Mouse (Mus musculus) lung, postnatal 10 days (tissue): ENCODE measurements around the gene Tmem268.
A peak's percentile ranks its signal among the peaks of the same experiment; 100 is the strongest.

ENCODE experiments used
- DNase-seq: peaks from one replicate; pipeline ENCODE4 v3.0.0; 2021

Tmem268 gene

DNA sequence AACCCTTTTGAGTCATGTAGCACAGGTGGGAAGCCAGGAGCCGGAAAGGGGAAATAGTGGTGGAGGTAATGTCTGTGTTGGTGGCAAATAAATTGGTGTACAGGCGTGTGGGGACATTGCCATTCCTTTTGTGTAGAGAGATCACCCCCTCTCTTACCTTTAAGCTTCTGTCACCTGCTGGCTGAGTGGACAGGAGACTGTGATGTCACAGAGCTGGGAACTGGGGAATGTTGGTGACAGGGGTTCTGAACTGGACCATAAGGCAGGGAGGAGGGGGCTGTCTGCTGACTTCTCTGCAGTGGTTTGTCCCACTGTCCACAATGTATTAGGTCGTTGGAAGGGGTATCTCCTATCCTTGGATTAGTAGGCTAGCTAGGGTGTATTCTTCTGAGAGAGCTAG is 46.4 kb downstream of the Tmem268 start, which contains the start of gene Gm11213:
Gene Gm11213 (minus strand): TSS at position 317 of the 400 bp plus-strand sequence.
- DNase-seq, result no peak

DNA sequence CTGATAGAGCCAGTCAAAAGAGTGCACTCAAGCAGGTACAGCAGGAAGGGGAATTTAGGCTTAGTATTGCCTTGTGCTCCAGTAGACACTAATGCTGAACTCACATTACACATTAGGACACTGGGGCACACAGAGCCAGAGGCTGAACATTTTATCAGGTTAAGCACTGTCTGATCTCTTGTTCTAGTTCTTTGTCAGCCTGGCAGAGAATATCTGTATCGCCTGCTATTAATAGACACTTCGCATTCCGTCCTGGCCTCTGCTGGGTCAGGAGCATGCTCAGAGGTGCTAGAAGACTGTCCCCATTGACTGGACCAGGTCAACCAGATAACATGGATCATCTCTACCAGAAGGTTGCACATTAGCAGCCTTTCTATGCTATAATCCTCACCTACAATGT is 47.0 kb downstream of the Tmem268 start:
- no peak for DNase-seq

GRCm38 (mm10) chr4:63605968-63606367 is 47.4 kb downstream of the Tmem268 start:
- no peak for DNase-seq

GRCm38 (mm10) chr4:63608391-63608790 is 49.8 kb downstream of the Tmem268 start:
- DNase-seq, result no peak

DNA sequence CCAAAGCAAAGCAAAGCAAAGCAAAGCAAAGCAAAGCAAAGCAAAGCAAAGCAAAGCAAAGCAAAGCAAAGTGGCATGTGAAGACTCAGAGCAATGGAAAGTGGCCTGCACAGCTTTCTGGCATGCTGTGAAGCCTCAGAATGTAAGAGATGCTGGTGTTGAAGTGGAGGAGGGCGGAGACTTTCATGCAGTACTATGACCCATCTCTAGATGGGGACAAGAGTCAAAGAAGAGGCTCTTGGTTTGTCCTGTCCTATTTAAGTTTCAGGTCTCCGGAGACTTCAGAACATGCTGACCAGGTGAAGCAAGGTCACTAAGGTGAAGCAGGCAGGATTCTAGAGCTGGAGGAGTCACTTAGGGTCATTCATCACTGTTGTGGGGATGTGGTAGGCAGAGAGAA is 63.3 kb downstream of the Tmem268 start:
- peak; percentile 36 for DNase-seq

DNA sequence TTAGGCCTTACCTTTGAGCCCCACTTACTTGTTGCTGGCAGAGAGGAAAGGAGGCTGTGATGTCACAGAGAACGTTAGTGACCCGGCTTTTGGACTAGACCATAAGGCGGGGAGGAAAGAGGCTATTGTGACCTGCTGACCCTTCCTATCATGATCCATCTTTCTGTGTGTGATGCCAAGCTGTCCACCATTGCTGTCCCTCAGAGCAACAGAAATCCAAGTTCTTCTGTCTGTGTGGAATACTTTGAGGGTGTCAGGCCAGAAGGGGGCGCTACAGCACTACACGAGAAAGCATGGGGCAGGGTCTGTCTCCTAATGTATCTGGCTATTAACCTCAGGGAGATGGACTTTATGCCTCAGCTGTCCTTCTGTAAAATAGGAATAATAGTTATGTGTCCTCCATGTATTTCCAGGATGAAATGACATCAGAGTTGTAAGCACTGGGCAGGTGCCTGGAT is 63.8 kb downstream of the Tmem268 start, which contains the start of gene Tex48:
Gene Tex48 (minus strand): TSS at position 51 of the 458 bp plus-strand sequence.
- DNase-seq, result peak; percentile 35

DNA sequence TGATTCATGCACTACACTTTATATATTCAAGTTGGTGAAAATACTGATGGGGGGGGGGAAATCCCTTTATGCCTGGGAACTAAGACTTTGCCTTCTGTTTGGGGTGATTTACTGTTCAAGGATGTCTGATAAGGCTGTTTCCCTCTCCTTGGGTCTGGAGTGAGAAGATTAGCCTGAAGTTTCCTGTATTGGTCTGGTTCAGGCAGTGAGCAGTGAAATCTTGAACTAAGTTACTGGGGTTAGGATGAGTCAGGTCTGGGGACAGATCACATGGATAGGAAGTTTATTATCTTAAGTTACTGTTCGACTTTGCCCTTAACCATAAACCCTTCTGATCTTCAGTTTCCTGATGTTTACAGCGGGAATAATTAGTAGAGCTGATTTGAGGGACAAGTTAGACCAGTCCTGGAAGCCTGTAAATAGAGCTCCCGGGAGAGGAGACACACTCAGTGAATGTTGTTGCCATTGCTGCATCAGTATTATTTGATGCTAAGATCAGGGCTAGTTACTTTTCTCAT is 67.0 kb downstream of the Tmem268 start:
- DNase-seq, result no peak

DNA sequence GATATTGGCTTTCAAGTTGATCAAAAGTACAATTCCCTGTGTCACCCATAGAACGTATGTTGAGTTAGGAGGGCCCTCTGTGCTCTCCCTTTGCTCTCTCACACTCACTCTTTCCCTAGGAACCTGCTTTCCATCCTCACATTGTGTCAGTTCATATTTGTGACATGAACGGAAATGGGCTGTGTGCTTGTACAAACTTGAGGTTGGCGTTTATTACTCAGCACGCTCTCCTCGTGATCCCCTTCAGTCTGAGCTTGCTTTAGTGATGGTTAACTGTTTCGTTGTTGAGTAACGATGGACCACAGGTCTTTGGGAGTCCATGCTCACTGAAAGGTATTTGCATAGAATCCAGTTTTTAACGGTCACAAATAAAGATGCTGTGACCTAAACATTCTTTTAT is 68.5 kb downstream of the Tmem268 start:
- no peak for DNase-seq

DNA sequence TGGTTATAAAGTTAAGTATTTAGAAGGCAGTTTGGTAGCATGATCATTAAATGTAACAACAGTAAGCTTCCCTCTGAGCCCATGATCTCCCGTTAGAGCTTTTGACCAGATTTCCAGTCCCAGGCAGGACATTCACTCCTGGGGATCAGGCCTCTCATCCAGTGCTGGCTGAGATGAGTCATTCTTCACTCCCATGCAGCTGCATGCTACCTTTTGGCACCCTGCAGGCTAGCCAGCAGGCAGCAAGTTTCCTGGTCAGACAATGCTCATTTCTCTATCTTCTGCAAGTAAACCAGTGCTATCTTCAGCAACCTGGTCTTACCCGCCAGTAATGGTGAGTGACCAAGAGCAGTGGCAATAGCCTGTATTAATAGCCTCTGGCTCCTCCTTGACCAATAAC is 74.6 kb downstream of the Tmem268 start:
- DNase-seq, result no peak
